Mouse (Mus musculus) heart, adult 2 months (tissue): ENCODE measurements around the gene Med13l.

Experiments
- CTCF ChIP-seq: fragments of 200-600 bp; IDR thresholded peaks from 2 replicates; pipeline ENCODE4 v1.8.1; 2022; ENCODE audit warnings: antibody characterized with exemption, mild to moderate bottlenecking, moderate library complexity
- EP300 ChIP-seq: fragments of 200-500 bp; IDR thresholded peaks from 2 replicates; pipeline ENCODE4 v1.6.1; 2011; ENCODE audit warnings: low read depth, low read length, control low read depth; ENCODE audit not compliant: insufficient read depth
- POLR2A ChIP-seq: fragments of 200-500 bp; IDR thresholded peaks from 2 replicates; pipeline ENCODE4 v1.6.1; 2011; ENCODE audit warnings: mild to moderate bottlenecking, low read depth, low read length, control low read depth; ENCODE audit not compliant: insufficient read depth

DNA sequence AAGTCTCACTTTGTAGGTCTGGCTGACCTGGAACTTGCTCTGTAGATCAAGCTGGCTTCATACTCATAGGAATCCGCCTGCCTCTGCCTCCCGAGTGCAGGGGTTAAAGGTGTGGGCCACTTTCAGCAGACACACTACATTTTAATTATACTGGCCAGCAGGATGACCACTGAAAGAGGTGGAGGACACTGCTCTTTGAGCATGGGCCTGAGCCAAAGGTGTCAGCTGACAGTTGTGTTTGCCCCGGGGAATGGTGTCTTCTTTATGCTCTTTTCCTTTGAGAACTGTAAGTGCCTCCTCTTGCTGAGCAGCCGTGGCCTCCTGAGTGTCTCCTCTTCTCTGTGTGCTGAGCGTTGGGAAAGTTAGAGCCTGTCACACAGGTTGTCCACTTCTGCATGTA, 35.4 kb downstream of the Med13l start:
- no peak for TF ChIP-seq EP300
- TF ChIP-seq CTCF: no peak
- TF ChIP-seq POLR2A: no peak
